Mouse (Mus musculus) lung, postnatal 0 days (tissue): ENCODE measurements at regions not wholly inside any gene's neighbourhood (a gene's known extent, or its start where the extent isn't known, plus 50 kb on each side); places are given as distances from the start of the nearest gene placed in this dataset.

Source experiments
- CTCF ChIP-seq: IDR thresholded peaks from 2 replicates; pipeline ENCODE4 v1.5.1; 2016; ENCODE audit warnings: antibody characterized with exemption, mild to moderate bottlenecking
- EP300 ChIP-seq: IDR thresholded peaks from 2 replicates; pipeline ENCODE4 v1.6.1; 2016; ENCODE audit warnings: antibody characterized with exemption, mild to moderate bottlenecking, control low read depth

- TF ChIP-seq CTCF (no peak), EP300 (no peak)
Measured at GRCm38 (mm10) chr8:44767271-44767670, 168.0 kb upstream of the Fat1 start.
